Mouse (Mus musculus): Measurements from ENCODE around the gene Map3k10. TPM values are rescaled to one million over a fixed set of nuclear protein-coding genes. Genes with fewer than 3 reads are reported as not detected.

Map3k10 gene
- total RNA-seq, 2 experiments from 2014 or later, result 195 to 201 TPM

DNA sequence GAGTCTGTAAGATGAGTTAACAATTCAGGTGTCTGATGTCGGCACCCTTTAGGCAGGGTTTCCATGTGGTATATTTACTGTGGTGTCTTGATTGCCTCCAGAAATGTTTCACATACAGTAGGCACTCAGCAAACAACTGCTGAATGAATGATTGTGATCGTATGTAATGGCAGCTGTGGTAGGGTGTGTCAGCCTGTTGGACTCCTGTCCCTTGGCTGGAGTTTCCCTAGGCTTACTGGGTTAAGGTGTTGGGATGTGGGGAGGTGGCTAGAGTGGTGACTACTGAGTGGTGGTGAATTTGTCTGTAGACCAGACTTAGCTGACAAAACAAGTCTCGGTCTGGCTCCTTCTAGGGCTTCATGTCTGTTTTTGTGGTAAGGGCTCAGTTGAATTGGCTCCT lies 64.0 kb downstream of the Map3k10 start:
- no peak for DNase-seq (ENCODE audit: extremely low spot score in 1 of 2, low spot score in 1 of 2)

DNA sequence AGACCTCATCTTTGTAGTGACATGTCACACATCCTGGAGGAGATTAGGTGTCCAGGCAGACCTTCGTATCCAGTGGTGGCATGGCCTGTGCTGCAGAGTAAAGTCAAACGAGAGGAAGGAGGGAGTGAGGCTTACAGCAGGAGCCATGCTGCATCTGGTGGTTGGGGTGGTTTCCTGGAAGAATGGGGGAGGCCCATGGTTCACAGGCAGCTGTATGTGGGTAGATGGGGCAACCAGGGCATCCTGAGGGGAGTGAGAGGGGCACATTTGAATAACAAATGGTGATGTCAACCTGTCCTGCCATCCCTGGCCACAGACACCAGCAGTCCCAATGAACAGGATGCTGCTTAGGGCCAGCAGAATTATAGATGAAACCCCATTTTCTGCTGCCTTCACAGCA lies 64.7 kb downstream of the Map3k10 start:
- DNase-seq (ENCODE audit: extremely low spot score in 1 of 2, low spot score in 1 of 2), result no peak

DNA sequence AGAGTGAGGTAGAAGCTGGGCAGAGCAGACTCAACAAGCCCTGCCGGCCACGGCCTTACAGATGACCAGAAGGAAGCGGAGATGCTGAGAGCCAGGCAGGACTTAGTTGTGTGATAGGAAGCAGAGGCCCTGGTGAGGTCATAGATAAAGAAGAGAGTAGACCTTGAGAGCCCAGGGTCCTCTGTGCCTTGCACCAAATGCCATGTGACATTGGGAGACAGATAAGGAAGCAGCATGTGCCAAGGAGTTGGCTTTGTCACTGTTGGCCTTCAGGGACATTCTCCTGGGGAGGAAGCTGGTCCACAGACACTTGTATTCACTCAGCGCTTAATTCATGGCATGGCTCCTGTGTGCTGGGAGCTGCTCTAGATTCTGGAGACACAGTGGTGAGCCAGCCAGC lies 65.1 kb downstream of the Map3k10 start:
- no peak for DNase-seq (ENCODE audit: extremely low spot score in 1 of 2, low spot score in 1 of 2)

DNA sequence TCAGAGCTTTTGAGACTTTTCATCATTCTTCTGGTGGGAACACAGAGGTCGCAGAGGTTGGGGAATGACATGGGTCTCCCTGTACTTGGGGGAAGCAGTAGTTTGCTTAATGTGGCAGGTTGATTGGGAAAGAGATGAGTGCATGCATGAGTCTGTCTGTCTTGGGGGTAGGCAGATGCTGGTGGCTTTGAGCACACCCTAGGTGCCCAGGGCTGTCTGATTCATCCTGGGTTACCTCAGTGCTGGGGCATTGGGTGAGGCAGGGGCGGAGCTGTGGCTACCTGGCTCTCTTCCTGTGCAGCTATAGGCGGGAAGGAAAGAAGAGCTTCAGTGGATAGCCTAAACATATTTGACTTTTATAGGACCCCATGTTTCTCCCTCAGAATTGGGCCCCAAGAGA lies 66.3 kb downstream of the Map3k10 start:
- no peak for DNase-seq (ENCODE audit: extremely low spot score in 1 of 2, low spot score in 1 of 2)

DNA sequence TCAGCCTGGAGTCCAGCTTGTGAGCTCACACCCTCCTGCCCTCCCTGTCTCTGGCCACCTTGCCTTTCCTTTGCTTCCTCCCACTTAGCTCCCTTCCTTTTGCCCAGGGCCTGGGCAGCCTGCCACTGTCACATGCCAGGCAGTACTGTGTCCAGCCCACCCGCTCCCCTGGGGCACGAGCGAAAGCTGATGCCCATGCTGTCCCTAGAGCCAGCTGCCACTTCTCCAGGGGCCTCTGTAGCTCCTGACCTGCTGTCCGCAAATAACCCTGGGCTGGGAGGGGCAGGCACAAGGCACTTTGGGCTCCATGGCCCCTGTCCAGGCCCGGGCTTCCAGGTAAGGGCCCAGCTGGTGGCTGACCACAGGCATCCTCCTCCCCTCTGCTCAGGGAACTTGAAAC lies 66.8 kb downstream of the Map3k10 start:
- peak; percentile 34 to 48 for DNase-seq (ENCODE audit: extremely low spot score in 1 of 2, low spot score in 1 of 2)

DNA sequence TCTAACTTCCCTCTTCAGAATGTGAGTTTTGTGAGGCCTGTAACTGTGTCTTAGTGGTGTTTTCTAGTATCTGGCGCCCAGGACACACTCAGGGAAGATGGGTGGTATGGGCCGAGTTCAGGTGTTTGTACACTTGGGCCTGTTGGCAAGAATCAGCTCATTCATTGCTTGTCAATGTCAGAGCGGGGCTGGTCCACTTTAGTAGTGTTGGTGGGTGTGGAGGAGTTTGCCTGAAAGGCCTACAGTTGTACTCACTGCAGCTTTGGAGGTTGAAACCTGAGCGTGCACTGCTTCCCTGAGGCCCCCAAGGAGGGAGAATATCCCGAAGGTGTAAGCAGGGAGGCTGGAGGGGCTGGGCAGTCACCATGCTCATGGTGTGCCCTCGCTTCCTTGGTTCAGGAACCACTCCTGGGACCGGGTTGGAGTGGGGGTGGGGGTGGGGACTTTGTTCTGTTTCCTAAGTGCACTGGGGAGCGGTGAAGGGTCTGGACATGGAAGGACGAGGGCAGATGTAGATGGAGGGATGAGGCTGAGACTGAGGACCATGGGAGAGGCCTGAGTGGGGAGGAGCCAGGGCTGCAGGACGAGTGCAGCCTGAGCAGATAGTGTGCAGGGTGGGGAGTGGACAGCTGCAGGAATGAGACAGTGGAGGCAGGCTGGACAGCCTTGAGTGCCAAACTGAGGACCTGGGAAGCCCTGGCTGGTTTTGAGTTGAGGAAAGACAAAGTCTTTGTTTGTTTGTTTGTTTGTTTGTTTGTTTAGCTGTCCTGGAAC lies 67.7 kb downstream of the Map3k10 start:
- no peak for DNase-seq (ENCODE audit: extremely low spot score in 1 of 2, low spot score in 1 of 2)

Other genes with a start within 250 kb of the Map3k10 start
- 100 to 1,000 TPM; 121 to 142 TPM for gene Sptbn4, start 226.9 kb downstream of the Map3k10 start, total RNA-seq (2021)
- 10 to 100 TPM; 16.1 to 22.6 TPM for gene Blvrb, start 226.6 kb downstream of the Map3k10 start, total RNA-seq (2021)
- 1 to 10 TPM; 3.3 to 3.9 TPM for gene Sertad3, start 200.8 kb downstream of the Map3k10 start, total RNA-seq (2021)
- 1 to 10 TPM; 7.0 to 7.3 TPM for gene Sertad1, start 187.7 kb downstream of the Map3k10 start, total RNA-seq (2021)
- under 1 TPM; 0.32 to 0.38 TPM for gene Prx, start 175.3 kb downstream of the Map3k10 start, total RNA-seq (2021)
- gene Hipk4, start 151.3 kb downstream of the Map3k10 start, total RNA-seq (2021), result under 1 TPM; 0.12 to 0.17 TPM
- 100 to 1,000 TPM; 625 to 635 TPM for gene Pld3, start 121.4 kb downstream of the Map3k10 start, total RNA-seq (2021)
- 10 to 100 TPM; 23.5 to 24.2 TPM for gene 2310022A10Rik, start 121.4 kb downstream of the Map3k10 start, total RNA-seq (2021)
- 100 to 1,000 TPM in 1 of 2 experiments, 10 to 100 TPM in 1; 93.8 to 122 TPM for gene Akt2, start 83.0 kb downstream of the Map3k10 start, total RNA-seq (2021)
- gene Ttc9b, start 20.7 kb downstream of the Map3k10 start, total RNA-seq (2021), result 10 to 100 TPM; 55.0 to 59.8 TPM
- 1 to 10 TPM; 7.9 to 9.0 TPM for gene Zfp607b, start 14.7 kb upstream of the Map3k10 start, total RNA-seq (2021)
- 10 to 100 TPM; 36.4 to 42.7 TPM for gene Zfp60, start 56.8 kb upstream of the Map3k10 start, total RNA-seq (2021)
- gene Zfp626, start 132.6 kb upstream of the Map3k10 start, total RNA-seq (2021), result 1 to 10 TPM; 8.9 to 9.0 TPM
- 1 to 10 TPM; 4.0 to 4.8 TPM for gene Zfp59, start 164.0 kb upstream of the Map3k10 start, total RNA-seq (2021)
- gene Zfp607a, start 182.9 kb upstream of the Map3k10 start, total RNA-seq (2021), result 1 to 10 TPM; 2.2 to 2.3 TPM

Measured in layer of hippocampus, postnatal 25 days (tissue).